Mouse (Mus musculus): ENCODE measurements around the gene Gpd1l. TPM values are rescaled to one million over a fixed set of nuclear protein-coding genes. Genes with fewer than 3 reads are reported as not detected.

The Gpd1l gene
- 19.5 TPM for polyA plus RNA-seq (2012; fragmentation: generic; extraction: Trizol)

DNA sequence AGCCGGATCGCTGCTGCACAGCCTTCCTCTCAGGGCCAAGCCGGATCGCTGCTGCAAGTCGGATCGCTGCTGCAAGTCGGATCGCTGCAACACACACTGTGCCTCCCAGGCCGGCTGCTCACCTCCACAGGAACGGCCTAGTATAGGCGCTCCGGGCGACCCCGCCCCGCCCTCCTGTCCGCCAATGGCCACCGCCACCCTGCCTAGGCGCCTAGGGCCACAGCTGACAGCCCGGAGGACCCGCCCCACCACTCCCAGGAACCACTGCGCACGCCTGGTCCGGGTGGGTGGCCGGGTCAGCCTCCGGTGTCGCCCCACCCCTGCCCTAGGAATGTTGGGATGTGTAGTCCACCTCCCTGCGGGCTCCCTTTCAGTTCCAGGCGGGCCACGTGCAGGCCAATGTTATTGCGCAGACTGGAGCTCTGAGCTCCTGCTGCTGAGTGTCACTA, at the start of gene Gpd1l:
Gene Gpd1l, minus strand, starts transcription at position 265 of the 449 bp plus-strand sequence.
- H3K4me2 ChIP-seq (ENCODE audit: low read depth) = peak within 1 kb of the TSS; percentile 95
- H3K79me2 ChIP-seq (ENCODE audit: control insufficient read depth, insufficient read depth) = no peaks in the 10 kb centered on the region
- no peaks in the 10 kb centered on the region for H3K27me3 ChIP-seq (ENCODE audit: control insufficient read depth, insufficient read depth, insufficient read length)
- peak within 1 kb of the TSS; percentile 37 for H3K4me3 ChIP-seq
- H3K36me3 ChIP-seq (ENCODE audit: control insufficient read depth, insufficient read depth) = no peaks in the 10 kb centered on the region
- H3ac ChIP-seq (ENCODE audit: control insufficient read depth, insufficient read length) = peak within 1 kb of the TSS; percentile 76
- TF ChIP-seq E2F4 (IDR thresholded peaks at IDR 0.05; ENCODE audit: insufficient read depth) (no peak), MYOG (IDR thresholded peaks at IDR 0.05; ENCODE audit: control insufficient read depth in 1 of 3, insufficient read depth in 1 of 3, insufficient read length in 2 of 3, low read depth in 2 of 3) (peak in 1 of 3 experiments; percentile 69), CEBPB (IDR thresholded peaks at IDR 0.05; ENCODE audit: insufficient read depth, poor library complexity, severe bottlenecking) (no peak), POLR2A (IDR thresholded peaks at IDR 0.05; ENCODE audit: insufficient read length, low read depth) (peak; percentile 88), SRF (IDR thresholded peaks at IDR 0.05; ENCODE audit: control insufficient read depth, insufficient read length, low read depth) (peak; percentile 61), USF1 (IDR thresholded peaks at IDR 0.05; ENCODE audit: low read depth) (peak; percentile 55), POLR2AphosphoS2 (IDR thresholded peaks at IDR 0.05; ENCODE audit: insufficient read length, low read depth) (peak; percentile 82), TCF12 (IDR thresholded peaks at IDR 0.05; ENCODE audit: insufficient read depth, poor library complexity, severe bottlenecking) (no peak), MYOD1 (IDR thresholded peaks at IDR 0.05; ENCODE audit: control insufficient read depth in 1 of 3, insufficient read length in 2 of 3, low read depth in 2 of 3) (peak in 1 of 3 experiments; percentile 63), TCF3 (IDR thresholded peaks at IDR 0.05; ENCODE audit: insufficient read length, low read depth) (no peak), MAX (IDR thresholded peaks at IDR 0.05; ENCODE audit: low read depth) (no peak), REST (IDR thresholded peaks at IDR 0.05; ENCODE audit: insufficient read depth, insufficient read length) (no peak)

DNA sequence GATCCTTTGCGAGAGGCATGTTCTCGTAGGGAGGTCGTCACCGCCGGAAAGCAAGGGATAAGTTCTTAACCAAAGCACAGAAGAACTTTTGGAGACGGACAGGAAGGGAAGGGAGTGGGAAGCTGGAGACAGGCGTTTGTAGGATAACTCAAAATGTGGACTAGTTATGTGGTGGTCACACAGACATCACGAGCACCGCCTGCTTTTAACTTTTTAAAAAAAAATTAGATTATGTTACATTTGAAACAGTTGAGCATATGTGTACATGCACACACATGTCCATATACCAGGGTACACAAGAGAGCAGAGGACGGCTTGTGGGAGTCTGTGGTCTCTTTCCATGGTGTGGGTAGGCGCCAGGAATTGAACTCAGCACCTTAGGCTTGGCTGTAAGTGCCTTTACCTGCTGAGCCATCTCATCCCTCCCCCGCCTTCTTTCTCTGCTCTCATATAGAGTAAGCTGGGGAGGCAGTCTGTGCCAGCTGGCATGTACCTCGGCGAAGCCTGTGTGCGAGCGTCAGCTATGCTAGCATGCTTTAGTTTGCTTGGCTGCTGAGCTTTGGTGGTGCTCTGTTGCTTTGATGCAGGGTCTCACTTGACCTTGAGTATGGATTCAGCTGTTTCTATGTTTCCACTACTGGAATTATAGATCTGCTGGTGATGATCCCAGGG, 49.0 kb upstream of the Gpd1l start, which contains the start of gene Rps27rt:
Gene Rps27rt, minus strand, starts transcription at position 51 of the 672 bp plus-strand sequence.
- H3K27me3 ChIP-seq (ENCODE audit: control insufficient read depth, insufficient read depth, insufficient read length) = no peaks in the 10 kb centered on the region
- no peak within 1 kb of the TSS for H3ac ChIP-seq (ENCODE audit: control insufficient read depth, insufficient read length)
- H3K79me2 ChIP-seq (ENCODE audit: control insufficient read depth, insufficient read depth) = no peaks in the 10 kb centered on the region
- H3K4me2 ChIP-seq (ENCODE audit: low read depth) = no peak within 1 kb of the TSS
- TF ChIP-seq CEBPB (IDR thresholded peaks at IDR 0.05; ENCODE audit: insufficient read depth, poor library complexity, severe bottlenecking) (no peak), USF1 (IDR thresholded peaks at IDR 0.05; ENCODE audit: low read depth) (no peak), REST (IDR thresholded peaks at IDR 0.05; ENCODE audit: insufficient read depth, insufficient read length) (no peak), E2F4 (IDR thresholded peaks at IDR 0.05; ENCODE audit: insufficient read depth) (no peak), MYOD1 (IDR thresholded peaks at IDR 0.05; ENCODE audit: control insufficient read depth in 1 of 3, insufficient read length in 2 of 3, low read depth in 2 of 3) (no peak), POLR2A (IDR thresholded peaks at IDR 0.05; ENCODE audit: insufficient read length, low read depth) (no peak), POLR2AphosphoS2 (IDR thresholded peaks at IDR 0.05; ENCODE audit: insufficient read length, low read depth) (no peak), TCF3 (IDR thresholded peaks at IDR 0.05; ENCODE audit: insufficient read length, low read depth) (no peak), MYOG (IDR thresholded peaks at IDR 0.05; ENCODE audit: control insufficient read depth in 1 of 3, insufficient read depth in 1 of 3, insufficient read length in 2 of 3, low read depth in 2 of 3) (no peak), SRF (IDR thresholded peaks at IDR 0.05; ENCODE audit: control insufficient read depth, insufficient read length, low read depth) (no peak)
- H3K36me3 ChIP-seq (ENCODE audit: control insufficient read depth, insufficient read depth) = no peaks in the 10 kb centered on the region
- no peak within 1 kb of the TSS for H3K4me3 ChIP-seq

DNA sequence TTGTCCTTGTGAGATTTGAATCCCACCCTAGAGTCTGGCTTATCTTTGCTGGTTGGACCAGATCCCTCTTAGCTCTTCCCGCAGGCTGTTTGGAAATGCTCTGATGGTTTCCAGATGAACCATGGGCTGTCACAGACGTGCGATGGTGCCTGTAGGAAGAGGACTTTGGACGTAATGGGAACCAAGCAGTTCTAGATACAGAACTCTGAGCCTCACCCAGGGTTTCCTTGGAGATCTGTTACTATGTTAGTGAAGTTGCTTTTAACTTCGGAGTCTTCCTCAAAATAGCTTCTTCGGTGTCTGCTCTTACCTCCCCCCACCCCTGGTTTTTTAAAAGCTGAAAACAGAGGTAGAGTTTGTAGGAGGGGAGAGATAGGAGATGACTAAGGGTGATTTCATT, 46.2 kb upstream of the Gpd1l start:
- no peak overlapping the region for H3K4me3 ChIP-seq
- no peak for TF ChIP-seq SRF (IDR thresholded peaks at IDR 0.05; ENCODE audit: control insufficient read depth, insufficient read length, low read depth)
- no peak for TF ChIP-seq E2F4 (IDR thresholded peaks at IDR 0.05; ENCODE audit: insufficient read depth)
- no peak for TF ChIP-seq CEBPB (IDR thresholded peaks at IDR 0.05; ENCODE audit: insufficient read depth, poor library complexity, severe bottlenecking)
- no peaks in the 10 kb centered on the region for H3K36me3 ChIP-seq (ENCODE audit: control insufficient read depth, insufficient read depth)
- no peak overlapping the region for H3K4me2 ChIP-seq (ENCODE audit: low read depth)
- H3K27me3 ChIP-seq (ENCODE audit: control insufficient read depth, insufficient read depth, insufficient read length) = no peaks in the 10 kb centered on the region
- no peak overlapping the region for H3ac ChIP-seq (ENCODE audit: control insufficient read depth, insufficient read length)
- no peaks in the 10 kb centered on the region for H3K79me2 ChIP-seq (ENCODE audit: control insufficient read depth, insufficient read depth)

DNA sequence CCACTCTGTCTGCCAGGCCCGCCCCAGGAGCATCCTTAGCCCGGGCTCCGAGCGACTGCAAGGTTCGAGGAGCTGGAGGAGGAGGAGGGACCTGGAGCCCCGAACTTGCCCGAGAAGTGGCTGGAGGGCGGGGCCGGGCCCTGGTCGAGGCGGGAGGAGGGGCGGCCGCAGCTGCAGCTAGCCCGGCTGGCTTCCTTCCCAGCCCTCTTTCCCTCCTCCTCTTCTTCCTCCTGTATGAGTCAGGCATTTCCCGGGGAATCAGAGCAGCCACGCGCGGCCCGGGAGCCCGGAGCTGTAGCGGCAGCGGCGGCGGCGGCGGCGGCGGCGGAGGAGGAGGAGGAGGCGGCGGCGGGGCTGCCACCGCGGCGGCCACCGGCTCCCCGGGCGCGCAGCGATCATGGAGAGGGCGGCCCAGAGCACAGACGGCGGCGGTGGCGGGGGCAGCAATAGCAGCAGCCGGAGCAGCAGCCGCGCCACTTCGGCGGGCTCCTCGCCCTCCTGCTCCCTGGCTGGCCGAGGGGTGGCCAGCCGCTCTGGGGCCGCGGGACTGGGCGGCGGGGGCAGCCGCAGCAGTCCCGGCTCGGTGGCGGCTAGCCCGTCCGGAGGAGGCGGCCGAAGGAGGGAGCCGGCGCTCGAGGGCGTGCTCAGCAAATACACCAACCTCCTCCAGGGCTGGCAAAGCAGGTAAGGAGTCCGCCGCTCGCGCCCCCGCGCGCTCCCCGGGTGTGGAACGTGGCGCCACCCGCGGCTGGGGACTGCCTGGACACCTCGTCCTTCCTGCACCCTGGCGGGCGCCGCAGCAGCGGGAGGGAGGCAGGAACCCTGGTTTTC, 44.7 kb upstream of the Gpd1l start, which contains the start of gene Osbpl10:
Gene Osbpl10, plus strand, starts transcription at position 289 of the 831 bp plus-strand sequence.
- Histone ChIP-seq H3K4me3 (peak within 1 kb of the TSS; percentile 12), H3K79me2 (ENCODE audit: control insufficient read depth, insufficient read depth) (no peaks in the 10 kb centered on the region), H3ac (ENCODE audit: control insufficient read depth, insufficient read length) (peak within 1 kb of the TSS; percentile 96), H3K4me2 (ENCODE audit: low read depth) (peak within 1 kb of the TSS; percentile 64), H3K36me3 (ENCODE audit: control insufficient read depth, insufficient read depth) (no peaks in the 10 kb centered on the region), H3K27me3 (ENCODE audit: control insufficient read depth, insufficient read depth, insufficient read length) (no peaks in the 10 kb centered on the region)
- TF ChIP-seq CEBPB (IDR thresholded peaks at IDR 0.05; ENCODE audit: insufficient read depth, poor library complexity, severe bottlenecking) (no peak), MYOD1 (IDR thresholded peaks at IDR 0.05; ENCODE audit: control insufficient read depth in 1 of 3, insufficient read length in 2 of 3, low read depth in 2 of 3) (peak in 2 of 3 experiments; percentile 30 to 61)

All from myocyte (in vitro differentiated cells).